ENCODE assay signal across 29 mouse cellular contexts in genomic region chr8:116770756-116771155, GRCm38 (mm10). TPM values are rescaled to one million over a fixed set of nuclear protein-coding genes. Genes with fewer than 3 reads are reported as not detected.
DNase-seq lines count a peak whose midpoint lies in the region; ATAC-seq and TF ChIP-seq lines count a peak whose summit lies in the region.
"Had no signal": no experiment of that assay in that cellular context is flagged by ENCODE, and none has a peak within 500 bp of the region (broad histone marks: within the 10 kb centered on the region; RNA-seq: fewer than 3 reads in every experiment).

No protein-coding gene starts in this region.

- H3K9me3 ChIP-seq in kidney, postnatal 0 days (replicated peaks; ENCODE audit: low read length): no peaks in the 10 kb centered on the region
- H3K9me3 ChIP-seq: forebrain, embryonic 10.5 days; heart, embryonic 13.5 days; limb, embryonic 13.5 days; liver, embryonic 12.5 days; midbrain, embryonic 12.5 days; neural tube, embryonic 15.5 days had no signal

- no peaks in the 10 kb centered on the region for H3K27me3 ChIP-seq in kidney, postnatal 0 days (ENCODE audit: insufficient read depth, low read length)
- H3K27me3 ChIP-seq: CH12.LX; heart, embryonic 13.5 days; limb, embryonic 13.5 days; liver, embryonic 12.5 days; midbrain, embryonic 12.5 days; neural tube, embryonic 15.5 days; Patski had no signal

- H3K4me1 ChIP-seq in kidney, postnatal 0 days (replicated peaks; ENCODE audit: insufficient read depth, low read length): no peaks in the 10 kb centered on the region
- H3K4me1 ChIP-seq: forebrain, embryonic 10.5 days; heart, embryonic 13.5 days; limb, embryonic 13.5 days; liver, embryonic 12.5 days; midbrain, embryonic 12.5 days; neural tube, embryonic 15.5 days had no signal

- ATAC-seq in kidney, postnatal 0 days (replicated peaks; ENCODE audit: low FRiP score, low read depth): no peak
- ATAC-seq: forebrain, embryonic 16.5 days; hindbrain, postnatal 0 days; intestine, embryonic 16.5 days; liver, embryonic 12.5 days; Patski had no signal

- H3K4me2 ChIP-seq in kidney, postnatal 0 days (ENCODE audit: low read length): no peak overlapping the region
- H3K4me2 ChIP-seq: heart, embryonic 13.5 days; limb, embryonic 13.5 days; liver, embryonic 12.5 days; midbrain, embryonic 12.5 days; neural tube, embryonic 15.5 days had no signal

- no peaks in the 10 kb centered on the region for H3K36me3 ChIP-seq in kidney, postnatal 0 days (ENCODE audit: insufficient read depth, low read length)
- H3K36me3 ChIP-seq: forebrain, embryonic 10.5 days; G1E; heart, embryonic 13.5 days; limb, embryonic 13.5 days; liver, embryonic 12.5 days; midbrain, embryonic 12.5 days; neural tube, embryonic 15.5 days had no signal

- H3K9ac ChIP-seq in kidney, postnatal 0 days (ENCODE audit: low read depth, low read length): no peak overlapping the region
- H3K9ac ChIP-seq: heart, embryonic 13.5 days; limb, embryonic 13.5 days; liver, embryonic 12.5 days; midbrain, embryonic 12.5 days; neural tube, embryonic 15.5 days had no signal

- no peak overlapping the region for H3K4me3 ChIP-seq in kidney, postnatal 0 days (replicated peaks; ENCODE audit: low read depth, low read length)
- H3K4me3 ChIP-seq: forebrain, embryonic 10.5 days; heart, embryonic 13.5 days; limb, embryonic 13.5 days; liver, embryonic 12.5 days; midbrain, embryonic 12.5 days; neural tube, embryonic 15.5 days had no signal

- peak; percentile 7 for DNase-seq in embryo, embryonic 10.5 days (ENCODE audit: low spot score)
- no peak for DNase-seq in embryo, embryonic 10 days (ENCODE audit: low spot score)
- peak; percentile 10 for DNase-seq in kidney, adult 9 months
- no peak for DNase-seq in kidney, adult 8-10 months
- peak; percentile 39 for DNase-seq in kidney, postnatal 0 days (ENCODE audit: low spot score)
- peak; percentile 29 to 47 for DNase-seq in kidney, postnatal 36 days
- no peak for DNase-seq in left cerebral cortex, adult 18-20 months (ENCODE audit: low spot score in 2 of 2)
- DNase-seq: B cell, adult 2 months; cerebellum, adult 2 months; cerebellum, postnatal 36 days; gastrocnemius, postnatal 14 days; heart, adult 18-20 months; heart, postnatal 14 days; right cerebral cortex, adult 18-20 months; thymus, adult 2 months; thymus, postnatal 4 days had no signal

- no peak for TF ChIP-seq CTCF in kidney, postnatal 0 days (IDR thresholded peaks at IDR 0.05; ENCODE audit: low read depth)

- no peak overlapping the region for H3K27ac ChIP-seq in kidney, postnatal 0 days
- H3K27ac ChIP-seq: forebrain, embryonic 10.5 days; heart, embryonic 13.5 days; hindbrain, postnatal 0 days; limb, embryonic 13.5 days; liver, embryonic 12.5 days; midbrain, embryonic 12.5 days; neural tube, embryonic 15.5 days; stomach, postnatal 0 days had no signal

- 47% methylated on average over 12 of the region's 12 CpGs for WGBS in kidney, postnatal 0 days

RNA-seq across cellular contexts. Expression of gene Cdyl2, which starts 38.0 kb away (rescaled TPM):
- 8.8 and 10.3 TPM in 2 replicates for polyA plus RNA-seq in kidney, postnatal 0 days (2015; fragmentation: Nextera tagmentation; extraction: Ambion mirVana)
- total RNA-seq in left cerebral cortex, adult 18-20 months (2021): 10 to 100 TPM; 19.2 to 23.3 TPM
- total RNA-seq: G1E had no signal
- polyA plus RNA-seq: G1E had no signal

Comparison
In these comparisons a context has a peak if more than half of its experiments do, and no peak if none do; other contexts are left out.
1. DNase-seq: peak in embryo, embryonic 10.5 days (single experiment), kidney, adult 9 months (single experiment), kidney, postnatal 0 days (single experiment) and kidney, postnatal 36 days (2 of 2); none in embryo, embryonic 10 days (single experiment), kidney, adult 8-10 months (0 of 2) and left cerebral cortex, adult 18-20 months (0 of 2).